Mouse (Mus musculus): Measurements from ENCODE around the gene Cttnbp2. TPM values are rescaled to one million over a fixed set of nuclear protein-coding genes. Genes with fewer than 3 reads are reported as not detected.

Gene Cttnbp2
- total and polyA plus RNA-seq, 2 experiments from 2014 or later, result 27.3 to 32.2 TPM

DNA sequence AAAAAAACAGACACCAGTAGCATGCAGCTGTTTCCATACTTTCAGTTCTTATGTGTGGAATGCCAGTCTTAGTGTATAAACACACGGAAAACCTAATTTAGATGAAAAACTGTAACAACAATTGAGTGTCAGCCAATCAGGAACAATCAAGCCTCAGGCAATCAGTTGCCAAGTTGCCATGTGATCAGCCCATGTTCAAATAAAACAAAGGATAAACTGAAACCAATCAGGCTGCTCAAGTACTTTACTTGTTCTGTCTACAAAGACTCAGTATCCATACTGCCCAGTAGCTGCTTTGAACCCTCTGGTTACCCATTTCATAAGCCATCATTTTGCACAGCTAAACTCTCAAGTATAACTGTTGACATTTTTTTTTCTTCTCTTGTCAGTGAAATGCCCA, 21.7 kb downstream of the Cttnbp2 start:
- ATAC-seq (ENCODE audit: low FRiP score) (no peak), DNase-seq (ENCODE audit: low spot score) (no peak)
- TF ChIP-seq CTCF (IDR thresholded peaks at IDR 0.05), result no peak

DNA sequence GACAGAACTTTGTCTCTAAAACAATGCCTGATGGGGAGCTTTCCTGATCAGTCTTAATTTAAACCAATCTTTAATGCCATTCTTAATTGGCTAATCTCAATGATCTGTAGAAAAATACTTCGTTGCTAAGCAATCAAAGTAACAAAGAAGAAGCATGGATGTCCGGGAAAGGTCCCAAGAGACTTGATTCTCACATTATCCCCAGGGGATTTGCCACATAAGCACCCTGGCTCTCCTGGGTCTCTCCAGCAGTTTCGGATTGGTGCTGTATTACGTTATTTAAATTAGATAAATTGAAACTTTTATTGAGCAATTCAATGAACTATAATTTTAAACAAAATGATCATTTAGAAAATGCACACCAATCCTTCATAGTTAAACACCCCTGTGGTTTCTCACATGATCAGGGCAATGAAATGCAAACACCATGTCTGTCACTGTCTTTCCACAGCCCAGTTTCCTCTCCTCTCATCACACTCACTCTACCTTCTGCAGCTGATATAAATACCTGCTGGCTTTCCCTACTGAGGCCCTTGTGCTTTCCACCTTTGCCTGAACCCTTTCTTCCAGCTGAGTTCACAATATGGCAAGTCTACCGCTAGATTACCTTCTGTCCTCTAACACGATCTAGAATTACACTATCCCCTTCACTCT, 22.3 kb downstream of the Cttnbp2 start:
- Histone ChIP-seq H3K9ac (replicated peaks; ENCODE audit: low read length, poor library complexity, severe bottlenecking) (no peak overlapping the region), H3K4me1 (ENCODE audit: insufficient read depth, low read length) (no peaks in the 10 kb centered on the region), H3K36me3 (ENCODE audit: insufficient read depth, low read length) (0 out of 2 replicates have a peak, but pooled peaks cover 3% of the 10 kb centered on the region), H3K4me3 (ENCODE audit: low read depth, low read length) (no peak overlapping the region), H3K27ac (ENCODE audit: low read depth, low read length) (no peak overlapping the region), H3K27me3 (ENCODE audit: insufficient read depth, low read length) (no peaks in the 10 kb centered on the region), H3K9me3 (ENCODE audit: low read length) (no peaks in the 10 kb centered on the region), H3K4me2 (ENCODE audit: low read depth, low read length, poor library complexity, severe bottlenecking) (no peak overlapping the region)
- ATAC-seq (ENCODE audit: low FRiP score) (no peak), DNase-seq (ENCODE audit: low spot score) (peak; percentile 44)
- no peak for TF ChIP-seq CTCF (IDR thresholded peaks at IDR 0.05)
- WGBS, result 49% methylated on average over 6 of the region's 6 CpGs

More for the DNA sequence above, 21.7 kb downstream of the Cttnbp2 start:
- Histone ChIP-seq H3K9me3 (ENCODE audit: low read length) (no peaks in the 10 kb centered on the region), H3K9ac (replicated peaks; ENCODE audit: low read length, poor library complexity, severe bottlenecking) (no peak overlapping the region), H3K4me3 (ENCODE audit: low read depth, low read length) (no peak overlapping the region), H3K4me2 (ENCODE audit: low read depth, low read length, poor library complexity, severe bottlenecking) (no peak overlapping the region), H3K27ac (ENCODE audit: low read depth, low read length) (no peak overlapping the region), H3K4me1 (ENCODE audit: insufficient read depth, low read length) (no peaks in the 10 kb centered on the region), H3K36me3 (ENCODE audit: insufficient read depth, low read length) (0 out of 2 replicates have a peak, but pooled peaks cover 3% of the 10 kb centered on the region), H3K27me3 (ENCODE audit: insufficient read depth, low read length) (no peaks in the 10 kb centered on the region)
- 61% methylated on average over 1 of the region's 1 CpGs for WGBS

DNA sequence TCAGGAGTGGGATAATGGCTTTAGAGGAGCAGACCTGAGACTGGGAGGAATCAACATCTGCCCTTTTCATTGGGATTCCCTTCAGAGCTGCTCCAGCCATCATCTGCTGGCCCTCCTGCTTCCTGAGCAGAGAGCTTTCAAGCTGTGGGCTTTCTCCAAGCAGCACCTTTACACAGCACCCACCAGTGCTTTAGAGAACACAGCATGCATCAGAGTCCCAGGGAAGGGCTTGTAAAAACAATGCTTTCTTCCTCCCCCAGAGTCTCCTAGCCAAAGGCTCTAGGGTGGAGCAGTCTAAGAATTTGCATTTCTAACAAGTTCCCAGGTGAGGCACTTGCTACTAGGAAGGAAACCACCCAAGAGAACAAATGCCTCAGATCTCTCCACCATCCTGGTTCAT, 29.6 kb downstream of the Cttnbp2 start:
- Histone ChIP-seq H3K4me2 (ENCODE audit: low read depth, low read length, poor library complexity, severe bottlenecking) (no peak overlapping the region), H3K4me1 (ENCODE audit: insufficient read depth, low read length) (no peaks in the 10 kb centered on the region), H3K27ac (ENCODE audit: low read depth, low read length) (no peak overlapping the region), H3K36me3 (ENCODE audit: insufficient read depth, low read length) (no peaks in the 10 kb centered on the region; the same call in 1 of the 2 replicates), H3K27me3 (ENCODE audit: insufficient read depth, low read length) (no peaks in the 10 kb centered on the region), H3K9ac (replicated peaks; ENCODE audit: low read length, poor library complexity, severe bottlenecking) (no peak overlapping the region), H3K4me3 (ENCODE audit: low read depth, low read length) (no peak overlapping the region), H3K9me3 (ENCODE audit: low read length) (no peaks in the 10 kb centered on the region)
- ATAC-seq (ENCODE audit: low FRiP score) (no peak), DNase-seq (ENCODE audit: low spot score) (no peak)
- TF ChIP-seq CTCF (IDR thresholded peaks at IDR 0.05), result no peak

DNA sequence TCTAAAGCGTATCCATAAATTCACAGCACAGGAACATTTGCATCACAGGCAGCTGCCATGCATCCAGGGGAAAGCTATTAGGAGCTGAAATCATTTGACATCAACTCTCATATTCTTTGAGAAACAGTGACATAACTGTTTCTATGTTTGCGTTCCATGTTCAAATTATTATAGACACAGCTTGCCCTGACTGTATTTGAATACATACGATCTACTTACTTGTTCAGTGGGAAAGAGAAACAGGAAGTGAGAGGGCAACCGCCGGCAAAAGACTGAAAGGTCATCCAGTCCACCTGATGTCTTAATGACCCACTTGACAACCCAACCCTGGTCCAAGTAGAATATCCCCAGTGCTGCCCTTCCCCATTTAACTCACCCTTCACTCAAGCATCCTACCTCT, 30.6 kb downstream of the Cttnbp2 start:
- Histone ChIP-seq H3K4me1 (ENCODE audit: insufficient read depth, low read length) (no peaks in the 10 kb centered on the region), H3K9me3 (ENCODE audit: low read length) (no peaks in the 10 kb centered on the region), H3K27ac (ENCODE audit: low read depth, low read length) (no peak overlapping the region), H3K4me2 (ENCODE audit: low read depth, low read length, poor library complexity, severe bottlenecking) (no peak overlapping the region), H3K27me3 (ENCODE audit: insufficient read depth, low read length) (no peaks in the 10 kb centered on the region), H3K36me3 (ENCODE audit: insufficient read depth, low read length) (no peaks in the 10 kb centered on the region; the same call in 1 of the 2 replicates), H3K9ac (replicated peaks; ENCODE audit: low read length, poor library complexity, severe bottlenecking) (no peak overlapping the region), H3K4me3 (ENCODE audit: low read depth, low read length) (no peak overlapping the region)
- TF ChIP-seq CTCF (IDR thresholded peaks at IDR 0.05), result no peak
- no peak for DNase-seq (ENCODE audit: low spot score)
- 81% methylated on average over 5 of the region's 5 CpGs for WGBS
- ATAC-seq (ENCODE audit: low FRiP score), result no peak

DNA sequence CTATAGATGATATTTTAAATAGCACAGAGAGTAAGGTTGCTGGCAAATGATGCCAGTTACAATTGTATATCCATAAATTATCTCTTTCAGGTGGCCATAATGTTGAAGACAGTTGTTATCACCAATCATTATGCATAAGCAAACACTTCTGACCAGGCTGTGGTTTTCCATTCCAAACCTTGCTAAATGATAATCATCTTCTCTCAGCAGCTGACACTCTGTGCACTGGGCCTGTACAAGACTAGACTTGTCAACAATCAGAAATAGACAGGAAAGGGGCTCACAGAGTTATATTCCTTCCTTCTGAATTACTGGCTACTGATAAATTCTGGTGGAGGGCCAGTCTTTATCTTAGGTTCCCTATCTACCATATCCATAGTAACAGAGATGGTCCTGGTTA, 32.1 kb downstream of the Cttnbp2 start:
- Histone ChIP-seq H3K27ac (ENCODE audit: low read depth, low read length) (no peak overlapping the region), H3K4me3 (ENCODE audit: low read depth, low read length) (no peak overlapping the region), H3K9me3 (ENCODE audit: low read length) (no peaks in the 10 kb centered on the region), H3K4me1 (ENCODE audit: insufficient read depth, low read length) (no peaks in the 10 kb centered on the region), H3K27me3 (ENCODE audit: insufficient read depth, low read length) (no peaks in the 10 kb centered on the region), H3K9ac (replicated peaks; ENCODE audit: low read length, poor library complexity, severe bottlenecking) (no peak overlapping the region), H3K4me2 (ENCODE audit: low read depth, low read length, poor library complexity, severe bottlenecking) (no peak overlapping the region), H3K36me3 (ENCODE audit: insufficient read depth, low read length) (peaks cover 3% of the 10 kb centered on the region; the same call in 1 of the 2 replicates)
- no peak for DNase-seq (ENCODE audit: low spot score)
- no peak for ATAC-seq (ENCODE audit: low FRiP score)
- TF ChIP-seq CTCF (IDR thresholded peaks at IDR 0.05), result no peak

DNA sequence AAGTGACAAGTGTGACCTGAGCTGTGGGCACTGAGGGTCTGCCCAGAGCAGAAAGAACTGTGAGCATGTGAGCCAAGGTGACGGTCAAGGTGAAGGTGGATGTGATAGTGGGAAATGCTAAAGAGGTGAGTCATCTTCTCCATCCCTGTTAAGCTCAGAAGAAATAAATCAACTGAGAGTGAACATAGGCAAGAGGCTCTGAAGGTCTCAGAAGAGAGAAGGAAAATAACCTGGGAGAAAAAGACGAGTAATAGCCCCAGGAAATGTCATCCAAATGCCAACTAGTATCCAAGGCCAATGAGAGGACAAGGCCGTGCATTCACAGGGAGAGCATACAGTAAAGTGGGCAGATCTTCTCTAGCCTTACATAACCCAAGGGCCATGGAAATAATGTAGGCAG, 32.9 kb downstream of the Cttnbp2 start:
- Histone ChIP-seq H3K9ac (replicated peaks; ENCODE audit: low read length, poor library complexity, severe bottlenecking) (no peak overlapping the region), H3K27me3 (ENCODE audit: insufficient read depth, low read length) (no peaks in the 10 kb centered on the region), H3K4me1 (ENCODE audit: insufficient read depth, low read length) (no peaks in the 10 kb centered on the region), H3K36me3 (ENCODE audit: insufficient read depth, low read length) (peaks cover 3% of the 10 kb centered on the region; the same call in 1 of the 2 replicates), H3K9me3 (ENCODE audit: low read length) (no peaks in the 10 kb centered on the region), H3K4me2 (ENCODE audit: low read depth, low read length, poor library complexity, severe bottlenecking) (no peak overlapping the region), H3K27ac (ENCODE audit: low read depth, low read length) (no peak overlapping the region), H3K4me3 (ENCODE audit: low read depth, low read length) (no peak overlapping the region)
- no peak for DNase-seq (ENCODE audit: low spot score)
- no peak for TF ChIP-seq CTCF (IDR thresholded peaks at IDR 0.05)
- WGBS, result 87% methylated on average over 3 of the region's 3 CpGs
- ATAC-seq (ENCODE audit: low FRiP score), result no peak

Data from midbrain, postnatal 0 days (tissue).